Mouse (Mus musculus): ENCODE data around the gene Atp2b2.
"Not testable (repeated sequence)": the region's sequence is repeated elsewhere in the genome, so short reads cannot be mapped to it uniquely, and the experiment has no call there.

Atp2b2 gene

DNA sequence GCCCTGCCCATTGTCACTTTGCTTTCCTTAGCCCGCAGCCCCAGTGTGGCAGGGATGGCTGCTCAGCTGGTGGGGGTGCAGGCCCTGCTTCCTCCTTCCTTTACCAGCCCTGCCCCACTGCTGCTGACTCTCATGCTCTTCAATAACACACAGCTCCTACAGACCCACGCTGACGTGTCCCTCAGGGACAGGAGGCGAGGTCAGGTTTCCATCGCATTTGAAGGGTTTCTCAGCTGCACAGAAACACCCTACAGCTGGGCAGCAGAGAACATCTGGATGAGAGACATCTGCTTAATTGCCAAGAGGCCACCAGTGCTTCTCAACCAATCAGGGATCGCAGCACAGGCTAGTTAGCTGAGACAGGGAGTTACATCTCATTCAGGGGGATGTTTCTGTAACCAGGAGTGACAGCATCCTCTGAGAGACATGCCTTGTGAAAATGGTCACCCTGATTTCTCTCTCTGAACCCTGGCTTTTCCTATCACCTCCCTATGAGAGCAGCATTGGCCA, 254.9 kb downstream of the Atp2b2 start:
- no peak for DNase-seq (ENCODE audit: low spot score)

DNA sequence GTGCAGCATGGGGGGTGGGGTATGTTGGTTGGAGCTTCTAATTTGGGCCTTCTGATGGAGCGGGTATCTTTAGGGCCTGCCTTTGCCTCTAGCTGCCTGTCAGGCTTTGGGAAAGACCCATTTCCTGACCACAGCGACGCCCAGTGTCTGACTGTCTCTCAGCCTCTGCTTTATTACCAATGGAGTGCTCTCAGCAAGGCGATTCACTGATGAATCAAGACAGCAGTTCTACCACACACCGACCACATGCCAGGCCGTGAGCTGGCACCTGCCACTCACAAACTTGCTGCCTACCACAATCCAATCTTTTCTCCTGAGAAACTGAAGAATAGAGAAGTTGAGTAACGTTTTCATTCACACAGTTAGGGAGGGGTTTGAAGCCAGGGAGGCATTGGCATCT, 256.8 kb downstream of the Atp2b2 start:
- no peak for DNase-seq (ENCODE audit: low spot score)

DNA sequence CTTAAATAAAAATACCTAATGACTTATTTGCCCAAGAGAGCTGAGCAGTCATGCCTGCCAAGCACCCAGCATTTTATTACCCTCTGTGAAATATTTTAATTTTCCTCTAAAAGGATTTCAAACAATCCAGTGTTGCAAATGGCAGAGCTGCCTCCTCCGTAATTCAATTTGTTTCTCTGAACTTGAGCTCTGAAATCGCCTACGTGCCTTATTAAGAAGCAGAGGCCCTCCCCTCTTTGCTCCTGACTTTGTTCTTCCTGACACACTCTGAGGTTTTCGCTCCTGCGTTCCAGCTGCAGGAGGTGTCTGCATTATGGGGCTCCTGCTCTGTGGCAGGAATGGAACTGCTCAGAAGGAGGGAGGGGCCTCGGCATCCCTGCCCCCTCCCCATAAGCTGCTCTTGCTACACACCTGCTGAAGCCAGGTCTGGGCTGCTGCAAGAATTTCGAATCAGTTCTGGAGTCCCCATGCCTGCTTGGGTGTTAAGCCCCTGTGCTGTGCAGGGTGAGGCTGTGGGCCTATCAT, 264.1 kb downstream of the Atp2b2 start:
- DNase-seq (ENCODE audit: low spot score): no peak

DNA sequence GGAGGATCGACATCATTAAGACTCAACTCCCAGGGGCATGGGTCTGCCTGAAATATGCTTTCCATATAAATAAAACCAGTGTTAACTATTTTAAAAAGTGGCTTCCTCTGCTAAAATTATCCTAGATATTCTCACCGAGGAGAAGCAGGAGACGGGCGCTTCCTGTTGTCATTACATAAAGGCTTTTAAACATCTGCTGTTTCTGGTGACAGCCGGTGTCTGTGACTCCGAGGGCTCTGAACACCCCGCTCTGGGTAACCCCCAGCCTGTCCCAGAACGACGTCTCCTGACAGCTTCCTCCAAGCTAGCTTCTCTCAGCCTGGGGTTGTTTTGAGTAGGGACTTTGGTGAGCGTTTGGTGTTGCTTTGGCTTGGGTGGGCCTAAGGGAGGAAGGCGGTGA, 273.6 kb downstream of the Atp2b2 start:
- no peak for DNase-seq (ENCODE audit: low spot score)

DNA sequence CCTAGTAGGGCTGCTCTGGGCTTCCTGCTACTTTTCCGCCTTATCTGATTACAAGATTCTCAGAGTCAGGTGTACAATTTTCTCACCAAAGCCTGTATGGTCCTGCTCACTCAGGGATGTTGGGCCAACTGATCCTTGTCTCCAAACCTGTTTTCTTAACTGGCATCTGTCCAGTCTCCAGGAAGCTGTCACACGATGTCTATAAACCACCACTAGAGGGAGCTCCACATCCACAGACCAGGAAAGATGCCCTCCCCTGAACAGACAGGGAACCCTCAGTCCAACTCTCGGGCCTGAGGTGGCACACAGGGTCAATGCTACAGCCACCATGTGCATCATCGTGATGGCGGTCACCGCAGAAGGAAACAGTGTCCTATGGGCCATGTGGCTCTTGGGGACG, 280.8 kb downstream of the Atp2b2 start:
- peak; percentile 73 for DNase-seq (ENCODE audit: low spot score)

DNA sequence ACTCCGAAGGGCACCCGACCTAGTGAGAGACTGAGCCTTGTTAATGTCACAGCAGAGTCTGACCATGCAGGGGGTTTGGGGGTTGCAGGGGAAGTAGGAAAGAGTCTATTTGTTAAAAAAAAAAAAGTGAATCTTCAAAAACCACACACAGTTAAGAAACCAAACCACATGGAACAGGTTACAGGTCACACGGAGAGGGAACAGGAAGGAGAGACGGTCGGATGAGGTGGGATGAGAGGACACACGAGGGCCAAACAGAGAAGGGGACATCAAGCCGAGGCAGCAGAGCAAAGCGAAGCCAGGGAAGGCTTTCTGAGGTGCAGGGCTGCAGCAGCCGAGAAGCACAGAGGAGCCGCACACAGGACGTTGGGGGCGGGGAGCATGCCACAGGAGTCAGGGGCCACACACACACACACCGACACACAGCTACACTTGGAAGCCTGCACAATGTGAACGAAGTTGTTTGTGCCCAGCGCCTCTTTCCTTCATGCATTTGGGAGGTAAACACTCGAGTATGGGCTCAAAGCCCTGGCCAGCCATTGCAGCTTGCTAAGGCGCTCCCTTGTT, 293.2 kb downstream of the Atp2b2 start:
- no peak for DNase-seq (ENCODE audit: low spot score)

DNA sequence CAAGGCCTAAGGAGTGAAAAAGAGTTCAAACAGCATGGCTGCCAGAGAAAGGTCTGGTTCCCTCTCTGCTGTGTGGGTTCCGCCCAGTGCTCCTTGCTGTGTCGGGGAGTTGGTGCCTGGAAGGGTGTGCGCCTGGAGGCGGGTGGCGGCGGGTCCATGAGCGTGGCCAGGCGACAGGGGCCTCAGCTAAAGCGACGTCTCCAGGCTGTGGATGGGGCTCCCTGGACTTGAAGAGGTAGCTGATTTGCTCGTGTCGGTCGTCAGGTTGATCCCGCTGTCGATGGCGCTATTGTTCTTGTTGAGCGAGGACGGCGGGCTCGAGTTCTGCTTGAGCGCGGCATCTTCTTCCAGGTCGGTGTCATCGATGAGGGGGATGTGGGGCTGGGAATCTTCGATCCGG, 294.1 kb downstream of the Atp2b2 start:
- no peak for DNase-seq (ENCODE audit: low spot score)

DNA sequence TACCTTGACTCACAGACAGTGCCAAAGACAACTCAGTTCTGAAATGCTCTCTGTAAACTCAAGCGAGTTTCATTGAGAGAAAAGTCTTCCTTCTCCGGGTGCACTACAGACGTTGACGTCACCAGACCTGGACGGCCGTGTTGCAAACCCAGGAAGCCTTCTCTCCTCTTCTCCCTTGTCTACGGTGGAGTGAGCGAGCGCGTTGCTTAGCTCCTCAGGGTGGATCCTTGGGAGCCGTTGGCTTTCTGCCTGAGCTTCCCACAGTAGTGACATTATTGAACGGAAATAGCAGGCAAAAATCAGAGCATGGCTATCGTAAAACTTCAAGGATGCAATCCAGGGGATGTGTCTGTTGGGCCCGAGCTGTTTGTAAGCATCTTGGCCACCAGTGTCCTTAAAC, 295.1 kb downstream of the Atp2b2 start:
- no peak for DNase-seq (ENCODE audit: low spot score)

DNA sequence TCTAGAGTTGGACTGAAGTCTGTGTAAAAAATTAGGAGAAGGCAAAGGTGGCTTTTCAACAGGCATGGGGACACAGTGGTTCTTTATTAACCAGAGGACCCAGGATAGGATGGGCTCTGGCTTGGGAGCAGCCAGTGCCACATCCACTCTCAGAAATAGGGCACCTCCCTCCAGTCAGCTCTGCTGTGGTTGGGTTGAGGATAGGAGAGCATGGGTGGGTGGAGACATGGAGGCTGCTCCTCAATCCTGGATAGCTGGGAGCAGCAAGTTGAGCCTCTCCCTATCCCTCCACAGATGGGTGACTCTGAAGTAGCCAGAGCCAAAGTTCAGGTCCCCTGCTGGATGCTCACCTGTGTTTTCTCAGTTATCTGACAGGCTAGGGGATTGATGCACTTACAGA, 297.3 kb downstream of the Atp2b2 start:
- no peak for DNase-seq (ENCODE audit: low spot score)

DNA sequence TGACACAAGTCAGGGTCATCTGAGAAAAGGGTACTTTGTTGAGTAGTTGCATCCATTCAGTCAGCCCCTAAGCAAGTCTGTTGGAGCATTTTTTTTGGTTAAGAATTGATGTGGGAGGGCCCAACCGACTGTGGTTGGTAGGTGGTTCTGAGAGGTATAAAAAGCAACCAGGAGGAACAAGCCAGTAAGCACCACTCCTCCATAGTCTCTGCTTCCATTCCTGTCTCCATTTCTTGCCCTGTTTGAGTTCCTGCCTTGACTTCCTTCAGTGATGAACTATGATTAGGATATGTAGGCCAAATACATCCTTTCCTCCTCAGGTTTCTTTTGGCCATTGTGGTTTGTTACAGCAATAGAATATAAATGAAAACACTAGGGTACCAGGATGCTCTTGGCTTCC, 299.3 kb downstream of the Atp2b2 start:
- DNase-seq (ENCODE audit: low spot score): no peak

DNA sequence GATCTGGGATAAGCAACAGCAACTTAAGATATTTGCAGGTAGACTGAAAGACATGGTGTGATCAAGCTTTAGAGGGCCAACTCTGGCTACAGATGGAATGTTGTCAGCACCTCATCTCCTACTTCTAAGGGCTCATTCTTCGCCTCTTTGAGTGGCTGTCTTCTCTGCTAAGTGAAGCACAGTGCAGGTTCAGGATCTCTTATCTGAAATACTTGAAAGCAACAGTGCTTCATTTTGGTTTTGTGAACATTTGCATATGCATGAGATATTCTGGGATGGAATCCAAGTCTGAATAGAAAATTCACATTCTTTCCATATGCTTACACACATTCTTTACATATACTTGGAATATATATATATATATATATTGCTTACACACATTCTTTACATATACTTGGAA, 300.1 kb downstream of the Atp2b2 start:
- no peak for DNase-seq (ENCODE audit: low spot score)

DNA sequence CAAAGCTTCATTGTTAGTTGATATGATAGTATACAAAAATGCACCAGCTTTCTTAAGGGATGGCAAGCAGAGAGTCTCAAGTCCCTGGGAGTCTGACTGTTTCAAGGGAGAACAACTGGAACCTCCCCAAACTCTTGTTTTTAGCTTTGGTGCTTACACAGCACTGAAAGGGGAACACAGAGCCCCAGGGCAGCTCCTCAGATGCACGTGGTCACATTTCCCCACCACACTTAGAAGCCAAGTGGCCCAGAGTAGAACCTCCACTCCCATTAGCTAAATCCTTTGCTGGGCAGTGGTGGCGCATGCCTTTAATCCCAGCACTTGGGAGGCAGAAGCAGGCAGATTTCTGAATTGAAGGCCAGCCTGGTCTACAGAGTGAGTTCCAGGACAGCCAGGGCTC, 301.0 kb downstream of the Atp2b2 start:
- no peak for DNase-seq (ENCODE audit: low spot score)

DNA sequence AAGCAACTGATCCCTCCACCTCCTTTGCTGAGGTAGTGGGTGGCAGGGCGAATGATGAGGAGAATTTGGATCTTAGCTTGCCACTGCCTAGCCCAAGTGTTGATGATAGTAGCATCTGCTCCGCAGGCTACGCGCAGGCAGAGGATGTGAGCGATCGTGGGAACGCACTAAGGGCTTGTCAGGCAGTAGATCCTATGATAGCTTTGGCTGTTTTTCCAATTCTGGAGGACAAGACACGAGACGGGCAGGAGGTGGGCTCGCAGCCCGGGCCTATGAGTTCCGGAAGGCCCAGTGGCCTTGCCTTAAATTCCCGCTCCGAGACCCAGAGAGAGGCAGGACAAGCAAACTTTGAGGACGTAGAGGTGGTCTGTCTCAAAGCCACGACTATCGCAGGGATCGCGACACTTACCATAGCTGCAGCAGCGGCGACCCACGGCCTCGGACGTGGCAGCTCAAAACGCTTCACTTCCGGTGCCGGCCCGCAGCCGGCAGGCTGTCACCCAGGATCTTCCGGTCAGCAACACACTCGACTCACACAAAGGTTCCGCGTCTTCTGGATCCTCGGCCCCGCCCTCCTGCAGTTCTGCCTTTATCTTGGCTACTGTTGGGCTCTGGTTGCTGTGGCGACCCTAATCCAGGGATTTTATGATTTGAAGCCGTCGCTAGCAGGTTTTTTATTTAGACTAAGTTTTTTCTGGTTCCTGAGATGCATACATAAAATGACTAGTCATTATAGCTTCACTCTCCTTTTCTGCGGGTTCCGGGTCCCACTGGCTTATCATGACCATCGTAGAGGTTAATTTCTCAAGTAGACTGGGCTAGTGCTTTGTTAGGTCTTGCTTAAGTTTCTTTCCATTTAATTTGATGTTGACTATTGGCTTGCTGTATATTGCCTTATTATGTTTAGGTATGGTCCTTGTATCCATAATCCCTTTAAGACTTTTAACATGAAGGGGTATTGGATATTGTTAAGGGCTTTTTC, 301.9 kb downstream of the Atp2b2 start, which contains the start of gene Sec13:
Sec13 (minus strand) TSS at position 508 of the 982 bp plus-strand sequence.
- DNase-seq (ENCODE audit: low spot score): peak; percentile 84

DNA sequence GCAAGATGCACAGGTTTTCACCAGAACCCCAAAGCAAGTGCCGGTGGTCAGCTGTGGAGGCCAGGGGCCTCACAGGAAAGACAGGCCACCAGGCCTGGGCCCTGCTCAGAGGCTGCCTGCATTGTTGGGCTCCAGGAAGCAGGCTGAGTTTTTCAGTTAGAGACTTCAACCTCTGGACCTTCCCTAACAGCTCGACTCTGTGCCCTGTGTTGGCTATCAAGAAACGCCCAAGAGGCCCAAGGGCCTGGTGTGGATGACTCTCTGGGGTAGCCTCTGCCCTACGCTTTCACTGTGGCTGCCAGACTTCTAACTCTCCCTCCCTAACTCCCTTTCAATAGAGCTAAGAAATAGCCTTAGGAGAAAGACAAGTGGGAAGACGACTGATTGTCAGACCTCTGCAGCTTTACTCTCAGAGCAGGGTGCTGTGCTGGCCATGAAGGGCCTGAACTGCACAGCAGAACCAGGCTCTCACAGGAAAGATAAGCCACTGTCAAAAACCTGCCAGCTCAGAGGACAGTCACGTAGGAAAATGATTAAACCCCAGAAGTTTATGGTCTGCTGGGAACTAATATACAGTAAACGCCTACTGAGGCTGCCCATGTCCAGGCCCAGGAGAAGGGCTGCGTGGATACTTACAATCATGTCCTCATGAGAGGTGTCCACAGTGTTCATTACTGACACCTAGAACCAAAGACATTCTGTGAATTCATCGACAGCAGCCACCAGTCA, 304.9 kb downstream of the Atp2b2 start:
- DNase-seq (ENCODE audit: low spot score): no peak

DNA sequence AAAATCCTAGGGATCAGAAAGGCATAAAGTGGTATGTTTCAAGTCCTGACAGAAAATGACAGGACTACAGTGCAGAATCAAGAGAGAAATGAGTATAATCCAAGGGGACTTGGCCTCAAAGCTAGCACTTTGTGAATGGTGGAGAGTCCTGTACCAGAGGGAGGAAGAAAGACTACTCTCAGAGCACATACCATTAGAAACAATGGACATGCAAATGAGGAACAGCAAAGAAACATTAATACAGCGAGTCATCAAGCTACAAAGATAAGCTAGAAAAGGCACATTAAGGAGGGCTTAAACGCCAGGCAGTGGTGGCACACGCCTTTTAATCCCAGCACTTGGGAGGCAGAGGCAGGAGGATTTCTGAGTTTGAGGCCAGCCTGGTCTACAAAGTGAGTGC, 311.1 kb downstream of the Atp2b2 start:
- no peak for DNase-seq (ENCODE audit: low spot score)

DNA sequence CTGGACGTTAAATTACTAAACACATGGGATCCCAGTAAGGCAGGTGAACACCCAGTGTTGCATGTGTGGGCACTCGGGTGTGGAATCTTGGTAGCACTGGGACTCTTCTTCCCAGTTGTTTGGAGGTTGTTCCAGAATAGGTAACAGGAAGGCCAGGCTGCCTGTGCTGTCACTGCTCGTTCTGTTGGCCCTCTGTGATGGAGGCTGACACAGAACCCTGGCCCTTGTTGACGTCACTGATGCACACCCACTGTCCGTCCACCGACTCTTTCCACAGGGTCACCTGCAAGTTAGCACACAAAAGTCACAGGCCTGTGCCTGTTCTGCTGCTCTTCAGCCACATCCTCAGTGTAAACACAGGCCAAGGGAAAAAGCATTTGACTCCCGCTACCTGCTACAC, 314.2 kb downstream of the Atp2b2 start:
- no peak for DNase-seq (ENCODE audit: low spot score)

DNA sequence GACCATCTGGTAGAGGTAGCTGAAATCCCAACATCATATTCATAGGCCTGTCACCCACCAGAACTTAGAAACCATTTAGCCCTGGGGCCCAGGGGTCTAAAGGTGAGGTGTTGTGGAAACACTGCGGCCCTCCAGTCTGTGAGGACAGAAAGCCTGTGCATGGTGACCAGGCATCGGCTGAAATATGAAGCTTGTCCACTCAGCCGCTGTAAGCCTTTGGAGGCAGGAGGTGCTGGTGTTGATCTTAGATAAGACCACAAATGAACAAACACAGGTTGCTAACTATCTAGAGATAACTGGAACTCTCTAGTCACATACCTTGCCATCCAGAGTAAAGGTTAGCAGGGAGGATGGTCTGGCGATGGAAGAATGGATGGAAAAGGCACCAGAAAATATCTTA, 321.4 kb downstream of the Atp2b2 start:
- DNase-seq (ENCODE audit: low spot score): peak; percentile 15

DNA sequence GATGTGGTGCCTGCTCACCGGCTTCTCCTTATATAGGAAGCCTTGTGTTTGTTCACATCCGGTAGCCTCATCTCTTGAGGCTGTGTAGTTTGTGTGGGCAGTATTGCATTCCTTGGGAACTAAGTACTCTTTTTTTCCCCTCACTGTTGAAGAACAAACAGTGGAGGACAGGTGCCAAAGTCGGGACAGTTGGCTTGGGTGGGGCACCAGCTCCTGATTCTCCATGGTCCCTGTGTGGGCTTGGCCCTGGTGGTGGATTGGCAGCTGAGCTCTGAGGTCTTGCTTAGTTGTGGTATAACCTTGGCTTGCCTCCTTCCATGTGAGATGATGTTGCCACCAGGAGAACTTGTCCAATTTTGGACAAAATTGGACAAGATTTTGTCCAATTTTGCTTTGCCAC, 322.5 kb downstream of the Atp2b2 start, which contains the start of gene Ghrl:
Ghrl (minus strand) TSS at position 3 of the 400 bp plus-strand sequence.
- DNase-seq (ENCODE audit: low spot score): no peak

DNA sequence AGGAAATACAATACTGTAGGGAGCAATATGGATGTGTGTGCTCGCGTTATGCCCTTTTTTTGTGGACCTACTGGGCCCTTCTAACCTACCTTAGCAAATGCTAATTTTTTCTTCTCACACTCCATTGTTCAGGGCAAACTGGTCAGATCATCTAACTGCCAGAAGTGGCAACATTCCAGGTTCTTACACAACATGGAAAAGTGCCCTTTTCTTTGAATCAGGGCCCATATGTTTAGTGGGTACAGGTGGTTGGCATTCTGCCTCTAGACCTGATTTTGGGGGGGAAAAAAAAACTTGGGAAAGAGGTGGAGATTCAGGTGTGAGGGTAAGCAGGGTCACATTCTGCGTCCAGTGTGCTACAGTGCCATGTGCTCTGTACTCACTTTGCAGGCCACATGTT, 324.9 kb downstream of the Atp2b2 start:
- DNase-seq (ENCODE audit: low spot score): peak; percentile 40

DNA sequence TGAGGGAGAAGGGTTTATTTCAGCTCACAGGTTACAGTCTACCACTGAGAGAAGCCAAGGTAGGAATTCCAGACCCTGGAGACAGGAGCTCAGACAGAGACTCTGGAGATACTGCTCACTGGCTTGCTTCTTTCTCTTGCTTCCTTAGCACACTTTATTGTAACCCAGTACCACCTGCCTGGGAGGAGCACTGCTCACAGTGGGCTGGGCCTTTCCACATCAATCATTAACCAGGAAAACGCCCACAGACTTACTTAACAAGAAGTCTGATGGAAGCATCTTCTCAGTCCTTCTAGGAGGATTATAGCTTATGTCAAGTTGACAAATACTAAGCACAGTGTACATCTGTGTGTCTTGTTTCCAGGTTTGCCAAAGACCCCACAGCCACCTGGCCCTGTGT, 327.6 kb downstream of the Atp2b2 start:
- no peak for DNase-seq (ENCODE audit: low spot score)

DNA sequence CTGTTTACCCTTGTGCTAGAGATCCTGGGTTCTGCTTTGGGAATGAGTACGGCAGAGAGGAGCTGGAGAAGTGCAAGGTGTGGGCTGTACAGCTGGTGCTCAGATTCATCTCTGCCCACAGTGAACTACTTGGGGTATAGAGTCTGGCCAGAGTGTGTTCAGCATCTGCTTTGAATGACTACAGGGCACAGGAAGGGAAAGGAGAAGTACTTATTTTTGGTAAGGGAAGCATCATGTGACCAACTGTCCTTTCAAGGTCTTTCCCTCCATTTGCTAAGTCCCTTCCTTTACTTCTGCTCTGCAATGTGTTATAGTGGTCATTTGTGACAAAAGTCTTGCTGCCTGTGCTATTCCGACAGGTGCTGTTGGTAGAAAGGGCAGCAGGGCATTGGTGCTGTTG, 328.1 kb downstream of the Atp2b2 start:
- DNase-seq (ENCODE audit: low spot score): no peak

DNA sequence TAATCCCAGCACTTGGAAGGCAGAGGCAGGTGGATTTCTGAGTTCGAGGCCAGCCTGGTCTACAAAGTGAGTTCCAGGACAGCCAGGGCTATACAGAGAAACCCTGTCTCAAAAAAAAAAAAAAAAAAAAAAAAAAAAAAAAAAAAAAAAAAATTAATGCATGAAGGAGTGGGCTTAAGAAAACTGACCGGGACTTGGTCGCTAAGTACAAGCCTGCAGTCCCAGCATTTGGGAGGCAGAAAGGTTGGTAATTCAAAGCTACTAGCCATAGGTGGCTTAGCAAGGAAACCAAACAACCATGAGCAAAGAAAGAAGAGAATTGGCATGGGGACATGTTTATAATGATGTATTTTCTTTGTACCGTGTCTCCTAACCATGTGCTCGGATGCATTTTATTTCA, 329.0 kb downstream of the Atp2b2 start:
- not testable (repeated sequence) for DNase-seq (ENCODE audit: low spot score)

All from lung, postnatal 25 days (tissue).